Mouse (Mus musculus): ENCODE data around the gene Podn.

Podn gene

DNA sequence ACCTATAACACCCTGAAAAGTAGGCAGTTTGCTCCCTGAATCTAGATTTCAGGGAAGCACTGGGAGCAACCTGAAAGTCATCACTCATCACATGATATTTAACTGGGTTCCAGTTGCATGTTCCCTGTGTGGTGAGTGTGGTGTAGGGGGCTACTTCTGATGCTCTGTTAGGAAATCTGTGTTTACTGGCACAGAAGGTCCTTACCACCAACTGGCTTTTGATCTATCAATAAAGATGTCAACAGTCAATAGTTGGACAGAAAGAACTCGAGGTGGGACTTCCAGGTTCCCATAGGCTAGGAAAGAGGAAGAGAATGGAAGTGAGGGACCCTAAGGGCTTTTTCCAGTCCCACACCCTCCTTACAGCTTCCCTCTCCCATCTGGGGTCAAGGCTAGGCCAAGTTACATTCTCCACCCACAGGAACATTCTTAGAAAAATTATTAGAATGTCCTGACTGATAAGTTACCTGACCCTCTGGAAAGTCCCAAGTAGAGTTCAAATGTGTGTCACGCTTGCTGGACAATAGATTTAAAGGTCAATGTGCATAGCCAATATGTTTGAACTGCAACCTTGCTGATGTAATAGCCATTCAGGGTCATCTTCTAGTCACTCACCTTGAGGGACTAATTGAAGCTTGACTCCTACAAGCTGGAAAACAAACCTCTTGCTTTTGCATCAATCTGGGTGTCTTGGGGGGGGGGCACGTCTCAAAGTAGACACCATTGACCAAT lies 18.9 kb downstream of the Podn start:
- no peak for DNase-seq (ENCODE audit: low spot score)

DNA sequence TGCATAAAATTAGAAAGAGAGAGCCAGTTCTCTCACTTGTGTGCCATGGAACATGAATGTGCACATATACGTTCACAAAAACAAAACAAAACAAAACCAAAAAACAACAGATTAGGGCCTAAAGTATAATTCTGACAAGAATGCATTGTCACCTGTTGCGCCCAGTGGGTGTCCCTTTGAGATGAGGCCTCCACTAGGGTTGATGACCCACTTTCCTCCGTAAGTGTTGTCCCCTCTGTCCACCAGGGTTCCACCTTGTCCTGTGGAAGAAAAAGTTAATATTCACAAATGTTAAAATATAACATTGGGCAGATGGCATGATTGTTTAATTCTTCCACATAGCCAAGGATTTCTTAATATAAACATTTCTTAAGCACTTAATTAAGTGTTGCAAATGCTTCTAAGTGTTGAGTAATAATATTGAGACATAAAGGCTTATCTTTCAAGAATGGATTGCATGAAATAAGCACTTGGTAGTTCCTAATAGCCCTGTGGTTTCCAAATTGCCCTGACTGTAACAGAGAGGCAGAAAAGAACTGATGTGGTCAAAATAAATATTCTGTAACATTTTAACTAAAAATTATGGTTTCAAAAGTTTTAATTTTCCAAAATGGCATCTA lies 21.9 kb downstream of the Podn start:
- no peak for DNase-seq (ENCODE audit: low spot score)

DNA sequence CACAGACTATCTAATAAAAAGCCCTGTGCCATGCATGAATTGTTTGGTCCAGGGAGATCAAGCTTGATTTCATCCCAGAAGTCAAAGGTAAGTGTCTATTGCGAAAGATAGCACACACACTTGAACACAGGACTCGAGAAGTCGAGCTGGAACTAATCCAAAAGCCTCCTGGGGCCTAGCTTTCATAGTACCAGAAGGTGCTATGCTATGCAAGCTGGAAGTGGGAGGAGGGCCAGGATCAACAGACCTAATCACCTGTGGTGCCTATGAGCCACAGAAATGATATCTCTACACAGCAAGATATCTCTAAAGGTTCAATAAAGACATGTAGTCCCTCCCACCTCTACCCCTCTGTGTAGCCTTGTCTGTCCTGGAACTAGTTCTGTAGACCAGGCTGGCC lies 24.2 kb downstream of the Podn start:
- no peak for DNase-seq (ENCODE audit: low spot score)

DNA sequence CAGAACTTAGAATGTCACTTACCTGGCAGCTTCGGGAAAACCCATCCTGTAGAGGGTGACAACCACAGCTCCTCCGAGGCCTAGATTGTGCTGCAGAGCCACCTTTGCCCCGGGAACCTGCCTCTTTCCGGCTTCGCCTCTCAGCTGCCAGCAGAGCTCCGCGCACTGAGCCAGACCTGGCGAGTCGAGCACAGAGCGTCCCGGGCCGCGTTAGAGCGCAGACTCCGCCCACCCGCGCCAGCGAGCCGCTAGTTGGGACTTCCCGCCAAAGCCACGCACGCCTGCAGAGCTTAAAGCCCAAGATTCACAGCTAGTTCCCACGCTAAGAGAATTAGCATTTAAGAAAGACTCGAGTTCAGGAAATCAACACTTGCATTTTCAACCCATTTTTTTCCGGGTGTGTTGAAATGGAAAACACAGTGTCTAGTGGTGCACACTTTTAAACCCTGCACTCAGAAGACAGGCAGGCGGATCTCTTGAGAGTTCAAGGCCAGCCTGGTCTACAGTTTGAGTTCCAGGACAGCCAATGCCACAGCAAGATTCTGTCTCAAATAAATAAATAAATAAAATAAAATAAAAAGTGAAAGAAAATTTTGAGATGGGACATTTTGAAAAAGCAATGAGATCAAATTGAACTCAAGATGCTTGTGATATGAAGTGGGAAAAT lies 24.9 kb downstream of the Podn start:
- peak; percentile 88 for DNase-seq (ENCODE audit: low spot score)

DNA sequence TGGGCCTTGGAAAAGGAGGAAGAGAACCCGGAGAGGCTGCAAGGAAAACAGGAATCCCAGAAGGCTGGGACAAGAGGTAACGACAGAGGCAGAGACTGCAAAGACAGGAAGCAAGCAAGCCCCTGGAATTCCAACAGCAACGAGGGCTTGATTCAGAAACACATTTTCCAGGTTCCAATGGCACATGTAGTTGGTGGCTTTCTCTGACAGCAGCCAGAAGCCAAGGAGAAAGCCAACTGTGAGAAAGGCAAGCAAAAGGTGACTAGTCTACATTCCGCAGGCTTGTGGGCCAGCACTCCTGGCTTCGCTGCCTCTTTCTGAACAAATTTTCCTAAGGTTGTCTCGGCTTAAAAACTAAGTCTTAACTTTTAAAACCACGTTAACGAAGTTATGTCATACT lies 25.5 kb downstream of the Podn start:
- no peak for DNase-seq (ENCODE audit: low spot score)

DNA sequence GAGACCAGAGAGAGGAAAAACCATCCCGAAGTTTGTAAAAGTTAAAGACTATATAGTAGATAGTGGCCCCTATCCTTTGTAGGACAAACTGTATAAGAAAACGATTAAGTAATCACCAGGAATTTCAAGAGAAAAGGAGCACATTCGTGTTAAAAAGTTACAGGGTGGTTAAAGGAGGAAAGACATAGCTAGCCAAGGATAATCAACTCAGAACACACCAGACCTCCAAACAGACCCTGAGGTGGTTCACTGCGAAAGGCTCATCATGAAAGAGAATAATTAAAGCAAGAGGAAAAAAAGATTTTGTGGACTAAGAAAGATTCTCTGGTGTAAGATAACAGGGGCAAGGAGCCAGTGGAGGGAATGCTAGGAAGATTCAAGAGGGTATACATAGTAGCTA lies 26.0 kb downstream of the Podn start:
- DNase-seq (ENCODE audit: low spot score), result no peak

DNA sequence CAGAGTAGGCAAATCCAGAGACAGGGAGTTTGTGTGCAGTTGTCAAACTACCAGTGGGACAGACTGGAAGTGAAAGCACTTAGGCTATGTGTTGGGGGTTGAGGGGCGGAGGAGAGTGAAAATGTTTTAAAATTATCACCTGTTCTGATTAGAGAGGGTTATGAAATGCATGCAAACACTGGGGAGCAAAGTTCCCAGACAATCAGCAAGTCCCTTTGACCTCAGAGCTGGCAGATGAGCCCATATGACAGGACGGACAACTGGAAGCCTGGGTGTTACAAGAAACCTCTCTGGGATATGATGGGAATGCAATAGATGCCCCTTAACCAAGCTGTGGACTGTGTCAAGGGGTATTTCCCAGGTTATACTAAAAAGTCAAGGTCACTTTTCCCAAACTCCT lies 28.2 kb downstream of the Podn start:
- no peak for DNase-seq (ENCODE audit: low spot score)

DNA sequence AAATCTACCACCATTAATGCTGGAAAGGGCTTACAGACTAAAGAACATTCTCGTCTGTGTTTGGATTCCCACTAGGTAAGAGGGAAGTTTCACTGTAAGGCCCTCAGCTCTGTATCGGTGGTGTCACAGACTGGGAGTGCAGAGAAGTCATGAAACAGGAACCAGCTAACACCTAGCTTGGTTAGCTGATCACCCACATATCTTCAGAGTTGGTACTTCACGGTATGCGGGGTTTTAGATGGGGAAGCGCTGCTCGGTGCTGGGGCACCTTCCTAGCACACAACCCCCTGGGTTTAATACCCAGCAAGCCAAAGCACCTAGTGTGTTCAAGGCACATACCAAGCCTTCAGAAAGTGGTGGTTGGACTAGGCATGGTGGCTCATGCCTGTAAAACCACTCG lies 29.0 kb downstream of the Podn start:
- no peak for DNase-seq (ENCODE audit: low spot score)

DNA sequence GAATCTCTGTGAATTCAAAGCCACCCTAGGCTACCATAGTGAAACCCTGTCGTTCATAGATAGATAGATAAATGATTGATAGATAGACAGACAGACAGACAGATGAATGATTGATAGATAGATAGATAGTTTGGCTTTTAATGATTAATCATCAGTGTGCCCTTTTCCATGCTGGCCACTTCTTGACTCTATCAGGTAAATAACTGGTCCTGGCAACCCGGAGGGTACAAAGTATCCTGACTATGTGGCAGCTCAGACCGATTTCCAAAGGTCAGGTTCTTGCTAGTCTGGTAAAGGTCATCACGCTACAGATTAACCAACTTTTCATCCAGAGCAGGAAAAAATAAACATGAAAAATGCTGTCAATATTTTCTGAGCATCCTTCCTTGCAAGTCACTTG lies 29.7 kb downstream of the Podn start:
- no peak for DNase-seq (ENCODE audit: low spot score)

DNA sequence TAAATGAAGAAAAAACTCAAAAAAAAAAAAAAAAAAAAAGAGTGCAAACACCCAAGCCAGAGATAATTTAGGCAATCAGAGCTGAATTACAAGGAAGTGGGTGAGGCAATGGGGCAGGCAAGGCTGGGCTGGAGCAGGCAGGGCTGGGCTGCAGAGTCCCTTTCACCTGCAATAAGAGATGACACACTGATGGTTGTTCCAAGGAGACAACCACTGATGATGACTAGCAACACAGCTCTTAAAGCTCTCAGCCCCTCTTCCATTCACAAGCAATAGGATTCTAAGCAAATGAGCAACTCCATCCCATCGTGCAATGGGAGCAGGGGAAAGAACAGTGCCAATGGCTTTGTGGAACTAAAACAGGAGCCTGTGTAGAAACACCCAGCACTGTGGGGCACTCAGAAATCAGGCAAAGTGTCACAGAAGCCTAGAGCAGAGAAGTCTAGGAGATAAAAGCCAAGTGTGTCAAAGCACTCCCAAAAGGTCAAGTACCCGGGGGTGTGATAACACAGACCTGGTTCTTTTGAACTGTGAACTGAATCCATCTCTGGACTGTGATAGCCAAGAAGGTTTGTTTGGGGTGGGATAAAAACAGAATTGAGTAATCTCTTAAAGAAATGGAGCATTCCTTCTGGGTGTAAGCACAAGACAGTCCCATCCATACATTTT lies 30.9 kb downstream of the Podn start:
- no peak for DNase-seq (ENCODE audit: low spot score)

DNA sequence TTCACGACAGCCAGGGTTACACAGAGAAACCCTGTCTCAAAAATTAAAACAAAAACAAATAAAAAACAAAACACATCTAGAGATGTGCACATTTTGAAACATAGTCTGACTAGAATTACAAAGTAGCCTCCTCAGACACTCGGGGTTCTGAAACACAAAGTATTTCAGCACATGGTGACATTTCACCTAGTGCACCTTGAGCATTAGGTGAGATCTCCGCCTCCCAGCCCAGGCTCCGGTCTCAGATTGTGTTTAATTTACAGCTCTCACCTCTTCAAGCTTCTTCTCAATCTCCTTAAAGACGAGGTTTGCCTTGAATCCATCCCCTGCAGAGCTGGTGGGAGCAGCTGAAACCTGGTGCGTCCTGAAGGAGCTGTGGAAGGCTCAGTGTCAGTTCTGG lies 32.6 kb downstream of the Podn start:
- DNase-seq (ENCODE audit: low spot score), result no peak

DNA sequence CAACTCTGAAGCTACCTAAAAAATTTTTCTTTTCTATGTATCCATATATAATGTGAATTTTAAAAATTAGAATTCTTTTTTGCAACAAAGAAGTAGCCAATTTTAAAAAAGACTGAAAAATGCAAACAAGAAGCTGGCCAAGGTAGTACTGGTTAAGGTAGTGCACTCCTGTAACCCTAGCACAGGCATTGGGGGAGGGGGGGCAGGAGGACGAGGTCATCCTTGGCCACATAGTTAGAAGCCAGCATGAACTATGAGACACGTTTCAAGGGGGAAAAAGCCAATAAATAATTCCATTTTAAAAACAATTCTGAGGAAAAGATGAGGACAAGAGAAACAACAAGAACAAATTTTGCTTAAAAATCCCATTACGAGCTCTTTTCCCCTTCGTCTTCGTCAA lies 33.7 kb downstream of the Podn start:
- DNase-seq (ENCODE audit: low spot score), result no peak

DNA sequence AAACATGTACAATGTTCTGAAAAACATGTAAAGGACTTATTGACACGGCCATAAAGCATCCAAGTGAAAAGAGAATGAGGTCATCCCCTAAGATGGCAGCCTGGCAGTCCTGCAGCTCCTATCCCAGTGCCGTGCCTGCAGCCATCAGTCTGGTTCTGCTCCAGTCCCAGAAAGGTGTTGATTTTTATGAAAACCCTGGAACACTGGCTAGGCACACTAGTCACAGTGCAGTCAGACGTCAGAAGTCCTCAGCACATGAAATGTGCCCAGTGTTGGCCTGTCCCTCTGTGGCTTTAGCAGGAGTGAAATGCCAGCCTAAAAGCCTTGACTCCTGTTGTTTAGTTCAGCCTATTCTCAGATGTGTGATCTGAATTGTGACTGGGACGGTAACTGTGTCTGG lies 35.5 kb downstream of the Podn start:
- DNase-seq (ENCODE audit: low spot score), result no peak

DNA sequence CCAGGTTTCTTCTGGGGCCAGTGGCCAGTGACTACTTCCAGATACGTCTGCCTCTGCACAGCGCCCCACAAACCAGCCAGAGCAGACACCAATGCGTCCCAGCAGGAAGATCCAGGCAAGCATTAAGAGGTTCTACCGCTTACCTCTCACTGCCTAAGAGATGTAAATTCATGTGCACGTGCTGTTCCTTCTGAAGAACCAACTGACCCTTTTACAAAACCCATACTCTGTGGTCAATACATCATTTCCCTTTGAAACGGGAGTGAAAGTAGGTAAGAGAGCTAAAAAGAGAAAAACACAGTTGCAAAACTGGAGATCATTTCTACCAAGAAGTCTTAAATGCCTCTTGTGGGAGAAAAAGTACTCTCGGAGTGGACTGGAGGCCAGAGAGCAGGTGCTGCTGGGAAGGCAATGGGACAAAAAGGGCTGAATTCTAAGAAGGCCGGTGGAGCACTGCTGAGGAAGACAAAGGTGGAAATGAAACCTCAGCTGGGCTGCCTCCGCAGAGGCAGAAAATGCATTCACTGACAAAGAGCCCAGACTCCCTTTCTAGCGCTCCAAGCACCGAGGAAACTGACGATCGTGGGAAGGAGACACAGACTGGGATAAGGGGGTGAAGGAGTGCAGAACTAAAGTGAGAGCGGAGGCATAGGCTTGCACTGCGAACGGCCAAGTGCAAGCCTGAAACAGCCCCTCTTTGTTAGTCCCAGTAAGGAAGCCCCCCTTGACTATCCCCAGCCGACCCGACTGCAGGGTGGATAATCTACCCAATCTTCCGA lies 36.5 kb downstream of the Podn start:
- DNase-seq (ENCODE audit: low spot score), result no peak

DNA sequence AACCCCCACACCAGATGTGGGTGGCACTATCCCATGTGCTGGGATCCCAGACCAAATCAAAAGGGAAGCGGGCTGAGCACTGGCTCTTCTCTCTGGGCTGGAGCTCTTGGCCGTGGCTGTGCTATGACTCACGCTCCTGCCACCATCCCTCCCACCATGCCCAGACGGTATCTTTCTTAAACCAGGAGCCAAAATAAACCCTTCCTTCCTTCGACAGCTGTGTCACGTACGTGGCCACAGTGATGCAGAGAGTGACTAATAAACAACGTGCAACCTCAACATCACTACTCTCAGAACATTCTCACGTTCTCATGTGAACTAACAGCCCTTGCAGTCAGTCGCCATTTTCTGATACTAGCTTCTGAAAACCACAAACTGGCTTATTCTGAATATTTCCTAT lies 38.1 kb downstream of the Podn start:
- no peak for DNase-seq (ENCODE audit: low spot score)

DNA sequence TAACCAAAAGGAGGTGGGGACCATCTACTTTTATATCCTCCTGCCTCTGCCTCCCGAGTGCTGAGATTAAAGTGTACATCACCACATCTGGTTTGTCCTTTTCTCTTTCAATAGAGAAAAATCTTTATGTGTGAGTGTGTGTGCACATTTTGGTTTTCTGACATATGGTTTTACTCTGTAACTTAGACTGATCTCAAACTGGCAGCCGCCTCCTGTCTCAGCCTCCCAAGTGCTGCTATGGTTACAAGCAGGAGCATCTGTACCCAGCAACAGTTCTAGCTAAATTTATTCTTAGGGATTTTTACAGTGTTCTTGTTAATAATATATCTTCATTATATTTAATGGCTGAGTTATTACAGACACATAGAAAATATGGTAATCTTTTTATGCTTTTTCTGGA lies 39.0 kb downstream of the Podn start:
- DNase-seq (ENCODE audit: low spot score), result no peak

DNA sequence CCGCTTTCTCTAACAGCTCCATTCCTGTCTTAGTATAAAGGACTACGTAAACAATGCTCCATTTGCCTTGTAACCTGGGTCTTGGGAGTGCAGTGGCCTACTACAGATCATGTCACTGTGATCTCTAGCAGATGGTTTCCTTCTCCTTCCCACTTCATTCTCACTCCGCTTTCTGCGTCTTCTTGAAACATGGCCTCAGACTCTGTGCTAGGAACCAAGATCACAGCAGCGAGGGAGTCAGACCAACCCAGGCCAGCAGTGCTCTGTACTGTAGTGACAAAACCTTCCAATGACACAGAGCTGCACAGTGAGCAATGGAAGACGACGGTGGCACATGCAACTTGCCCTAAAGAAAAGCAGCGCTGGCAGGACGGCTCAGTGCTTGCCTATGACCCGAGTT lies 40.4 kb downstream of the Podn start:
- DNase-seq (ENCODE audit: low spot score), result no peak

DNA sequence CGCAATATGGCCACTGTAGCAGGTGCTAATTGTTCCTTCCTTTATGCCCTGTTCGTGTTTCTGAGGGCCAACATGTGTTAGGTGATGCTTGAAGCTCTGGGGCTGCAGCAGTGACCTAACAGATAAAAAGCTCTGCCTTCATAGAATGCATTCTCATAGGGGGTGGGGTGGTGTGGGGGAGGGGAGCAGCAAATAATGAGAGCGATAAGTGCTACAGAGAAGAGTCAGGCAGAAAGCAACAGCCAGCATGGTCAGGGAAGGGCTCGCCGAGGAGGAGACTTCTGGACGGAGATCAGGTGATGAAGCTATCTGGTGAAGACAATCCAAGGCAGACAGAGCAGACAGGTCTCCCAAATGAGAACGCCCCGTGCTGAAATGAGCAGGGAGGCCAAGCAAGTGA lies 43.6 kb downstream of the Podn start:
- DNase-seq (ENCODE audit: low spot score), result no peak

DNA sequence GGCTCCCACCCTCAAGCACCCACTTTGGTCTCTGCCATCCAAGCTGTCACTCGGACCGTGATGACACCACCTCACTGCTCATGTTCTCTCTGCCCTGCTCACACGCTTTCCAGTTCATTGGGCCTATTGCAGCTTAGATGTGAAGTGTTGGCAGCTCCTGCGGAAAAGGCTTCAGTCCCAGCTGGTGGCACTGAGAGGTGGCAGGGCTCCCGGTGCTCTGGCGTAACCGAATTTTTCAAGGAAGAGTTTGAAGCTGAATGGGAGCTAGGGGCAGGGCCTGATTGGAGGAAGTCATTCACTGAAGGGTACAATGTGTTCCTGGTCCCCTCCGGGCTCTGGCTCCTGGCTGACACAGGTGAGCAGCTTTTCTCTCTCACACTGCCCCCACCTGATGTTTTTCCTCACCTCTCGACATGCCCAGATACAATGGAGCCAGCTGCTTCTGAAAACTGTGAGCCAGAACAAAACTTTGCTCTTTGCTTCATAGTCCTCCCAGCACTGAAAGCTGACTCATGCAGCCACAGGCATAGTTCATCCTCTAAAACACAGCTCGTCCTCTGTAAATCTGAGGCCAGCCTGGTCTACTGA lies 44.5 kb downstream of the Podn start:
- DNase-seq (ENCODE audit: low spot score), result no peak

DNA sequence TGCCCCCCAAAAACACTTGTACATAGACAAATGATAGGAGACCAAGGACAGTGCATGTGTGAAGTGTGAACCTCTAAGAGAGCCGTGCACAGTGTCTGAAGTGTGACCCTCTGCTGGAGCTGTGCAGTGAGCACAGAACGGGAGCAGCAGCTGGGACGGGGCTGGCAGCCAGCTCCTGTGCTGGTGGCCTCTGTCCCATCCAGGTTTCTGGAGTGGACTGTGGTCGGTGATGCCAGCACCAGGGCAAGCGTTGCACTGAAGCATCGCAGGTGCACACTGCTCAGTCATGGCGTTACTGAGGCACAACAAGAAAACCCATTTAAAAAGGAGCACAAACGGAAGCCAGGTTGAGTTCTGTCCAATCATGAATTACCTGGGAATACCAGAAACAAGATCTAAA lies 50.1 kb downstream of the Podn start:
- DNase-seq (ENCODE audit: low spot score), result no peak

DNA sequence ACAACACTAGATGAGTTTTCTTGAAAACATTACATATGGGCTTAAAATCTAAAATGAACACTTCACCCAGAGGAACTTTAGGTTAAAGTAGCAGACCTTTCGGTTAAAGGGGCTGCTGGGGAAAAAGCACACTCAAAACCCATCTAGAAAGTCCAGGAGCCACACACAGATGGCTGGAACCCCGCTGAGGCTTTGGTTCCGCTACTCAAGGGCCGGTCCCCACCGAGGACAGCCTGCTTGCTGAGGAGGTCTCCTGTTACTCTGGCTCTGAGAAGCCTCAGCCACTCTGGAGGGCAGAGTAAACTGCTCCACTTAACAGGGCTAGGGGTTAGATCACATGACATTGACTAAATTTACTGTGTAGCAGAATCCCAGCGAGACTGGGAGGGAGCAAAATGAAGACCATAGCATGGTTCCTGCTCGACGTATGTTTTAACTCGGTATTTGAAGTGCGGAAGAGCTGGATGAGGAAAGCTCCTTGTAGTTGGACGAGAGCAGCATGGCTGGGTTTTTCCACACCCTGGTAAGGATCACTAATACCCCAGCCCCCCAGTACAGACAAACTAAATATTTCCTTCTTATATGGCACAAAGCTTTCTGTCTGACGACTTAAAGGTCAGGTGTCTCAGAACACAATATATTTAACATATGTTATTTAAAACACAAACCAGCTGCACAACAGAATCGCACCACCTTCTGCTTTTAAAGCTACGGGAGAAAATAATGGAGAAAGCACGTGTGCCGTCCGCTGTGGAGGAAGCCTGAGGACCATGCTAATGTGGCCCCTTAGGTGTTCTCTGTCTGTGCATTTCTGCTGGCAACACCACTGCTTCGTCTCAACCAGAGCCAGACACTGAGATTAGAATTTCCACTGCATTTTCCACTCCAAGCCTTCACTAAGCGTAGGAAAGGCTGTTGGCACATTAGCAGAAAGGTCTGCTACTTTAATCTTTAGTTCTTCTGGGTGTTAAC lies 50.8 kb downstream of the Podn start:
- DNase-seq (ENCODE audit: low spot score), result no peak
